Comparison of ENCODE assay signal across 13 mouse cellular contexts in genomic region chr10:57747127-57747526, GRCm38 (mm10).
"Had no signal": no experiment of that assay in that cellular context is flagged by ENCODE, and none has a peak within 500 bp of the region (broad histone marks: within the 10 kb centered on the region; RNA-seq: fewer than 3 reads in every experiment).

No protein-coding gene starts in this region.

- H3K9me3 ChIP-seq: intestine, embryonic 15.5 days; limb, embryonic 13.5 days; liver, embryonic 12.5 days; midbrain, embryonic 12.5 days had no signal

- H3K4me2 ChIP-seq: intestine, embryonic 15.5 days; limb, embryonic 13.5 days; liver, embryonic 12.5 days; midbrain, embryonic 12.5 days had no signal

- H3K4me1 ChIP-seq: intestine, embryonic 15.5 days; limb, embryonic 13.5 days; liver, embryonic 12.5 days had no signal

- ATAC-seq: intestine, embryonic 15.5 days; liver, embryonic 12.5 days; midbrain, embryonic 16.5 days had no signal

- H3K36me3 ChIP-seq: intestine, embryonic 15.5 days; limb, embryonic 13.5 days; liver, embryonic 12.5 days; midbrain, embryonic 12.5 days had no signal

- DNase-seq: kidney, adult 9 months; kidney, postnatal 10 days; kidney, postnatal 4 days; left cerebral cortex, postnatal 4 days; lung, adult 18-20 months; right cerebral cortex, postnatal 14 days; thymus, postnatal 4 days had no signal

- H3K9ac ChIP-seq: intestine, embryonic 15.5 days; limb, embryonic 13.5 days; liver, embryonic 12.5 days; midbrain, embryonic 12.5 days had no signal

- H3K4me3 ChIP-seq: intestine, embryonic 15.5 days; layer of hippocampus, adult 2 months; limb, embryonic 13.5 days; liver, embryonic 12.5 days; midbrain, embryonic 12.5 days had no signal

- H3K27ac ChIP-seq: intestine, embryonic 15.5 days; layer of hippocampus, adult 2 months; limb, embryonic 13.5 days; liver, embryonic 12.5 days; midbrain, embryonic 12.5 days had no signal

- H3K27me3 ChIP-seq: intestine, embryonic 15.5 days; limb, embryonic 13.5 days; liver, embryonic 12.5 days had no signal
